Mouse (Mus musculus) embryo, embryonic 11 days (tissue): ENCODE measurements around the gene Ms4a8a.
A peak's percentile ranks its signal among the peaks of the same experiment; 100 is the strongest.
"Not testable (repeated sequence)": the region's sequence is repeated elsewhere in the genome, so short reads cannot be mapped to it uniquely, and the experiment has no call there.

Source experiments
- DNase-seq: peaks from one replicate; pipeline ENCODE4 v3.0.0-alpha.2; 2015

Gene Ms4a8a

DNA sequence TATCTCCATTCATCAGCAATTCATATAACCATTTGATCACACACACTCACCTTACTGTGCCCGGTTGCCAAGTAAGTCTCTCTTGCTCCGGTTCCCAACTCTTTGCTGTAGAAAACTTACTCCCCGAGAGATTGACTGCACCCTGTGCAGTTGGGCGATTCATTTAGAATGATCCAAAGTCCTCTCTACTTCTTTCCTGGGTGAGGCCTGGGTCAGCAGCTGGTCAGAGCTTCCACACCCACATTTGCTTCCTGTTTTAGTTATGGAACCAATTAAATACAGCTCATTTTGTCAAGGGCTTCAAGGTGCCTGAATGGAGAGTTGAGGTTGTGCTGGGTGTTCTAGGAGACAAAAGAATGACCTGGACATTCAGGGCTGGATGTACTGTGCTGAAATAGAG is at the start of gene Ms4a8a:
Gene Ms4a8a, minus strand, starts transcription at position 169 of the 400 bp plus-strand sequence.
- DNase-seq: no peak

DNA sequence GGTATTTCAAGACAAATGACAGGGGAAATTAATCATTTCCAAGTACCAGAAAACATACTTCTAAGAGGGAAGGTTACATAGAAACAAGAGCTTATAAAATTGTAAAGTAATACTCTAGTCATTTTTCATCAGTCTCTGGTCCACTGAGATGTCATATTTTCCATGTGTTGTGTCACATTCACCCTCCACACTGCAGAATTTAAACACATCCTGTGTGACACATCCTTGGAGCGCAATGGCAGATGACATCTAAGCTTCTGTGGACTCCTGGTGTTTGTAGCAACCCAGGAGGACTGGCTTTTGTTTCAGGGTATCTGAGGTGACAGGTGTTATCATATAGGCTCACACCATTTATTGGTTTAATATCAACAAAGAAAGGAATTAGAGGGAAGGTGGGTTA is 48.8 kb upstream of the Ms4a8a start:
- no peak for DNase-seq

DNA sequence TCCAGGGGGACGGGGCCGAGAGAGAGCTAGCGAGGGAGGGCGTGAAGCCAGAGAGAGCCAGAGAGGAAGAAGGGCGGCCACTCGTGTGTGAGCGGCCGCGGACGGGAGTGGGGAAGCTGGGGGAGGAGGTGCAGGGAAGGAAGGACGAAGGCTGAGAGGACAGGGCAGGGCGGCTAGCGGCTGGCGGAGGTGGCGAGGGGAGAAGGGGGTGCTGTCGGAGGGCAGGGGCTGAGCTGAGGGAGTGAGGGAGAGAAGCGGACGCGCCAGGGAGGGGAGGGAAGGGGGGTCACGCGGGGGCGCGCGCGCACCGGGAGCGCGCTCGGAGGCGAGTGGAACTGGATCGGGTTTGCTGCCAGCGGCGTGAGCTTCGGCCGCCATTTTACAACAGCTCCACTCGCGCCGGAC is 40.1 kb upstream of the Ms4a8a start:
- DNase-seq: peak; percentile 38

DNA sequence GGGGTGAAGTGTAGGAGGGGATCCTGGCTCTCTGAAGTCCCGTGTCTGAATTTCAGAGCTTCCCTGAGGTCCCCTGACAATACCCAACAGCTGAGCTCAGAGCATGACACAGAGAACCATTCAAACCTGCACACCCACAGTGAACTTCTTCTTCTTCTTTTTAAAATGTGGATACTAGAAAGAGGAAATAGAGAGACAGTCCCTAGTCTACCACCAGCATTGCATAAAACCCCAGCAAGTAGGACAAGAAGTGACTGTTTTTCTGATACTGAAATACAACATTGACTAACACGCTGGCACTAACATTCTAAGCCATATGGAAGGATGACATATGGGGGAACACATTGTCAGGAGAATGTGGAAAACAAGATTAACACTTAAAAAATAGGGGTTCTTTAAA is 38.4 kb upstream of the Ms4a8a start:
- no peak for DNase-seq

DNA sequence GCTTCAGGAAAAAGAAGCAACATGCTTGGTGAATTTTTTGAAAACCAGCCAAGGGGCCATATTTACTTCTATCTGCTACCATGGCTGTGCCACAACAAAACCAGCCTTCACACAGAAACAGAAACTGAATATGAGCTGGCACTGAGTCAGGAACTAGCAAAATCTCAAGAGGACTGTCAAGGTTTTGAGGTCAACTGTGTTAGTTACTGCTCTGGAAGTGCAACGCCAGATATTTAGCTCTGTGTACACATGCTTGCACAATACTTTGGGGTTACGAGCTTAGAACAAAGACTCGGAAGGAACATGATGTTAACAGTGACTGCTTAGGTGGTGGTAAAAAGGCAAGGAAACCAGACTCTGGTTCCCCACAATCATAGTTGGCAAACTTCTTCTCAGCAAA is 26.8 kb upstream of the Ms4a8a start:
- no peak for DNase-seq

- no peak for DNase-seq
Measured at GRCm38 (mm10) chr19:11101880-11102279, 21.0 kb upstream of the Ms4a8a start.

DNA sequence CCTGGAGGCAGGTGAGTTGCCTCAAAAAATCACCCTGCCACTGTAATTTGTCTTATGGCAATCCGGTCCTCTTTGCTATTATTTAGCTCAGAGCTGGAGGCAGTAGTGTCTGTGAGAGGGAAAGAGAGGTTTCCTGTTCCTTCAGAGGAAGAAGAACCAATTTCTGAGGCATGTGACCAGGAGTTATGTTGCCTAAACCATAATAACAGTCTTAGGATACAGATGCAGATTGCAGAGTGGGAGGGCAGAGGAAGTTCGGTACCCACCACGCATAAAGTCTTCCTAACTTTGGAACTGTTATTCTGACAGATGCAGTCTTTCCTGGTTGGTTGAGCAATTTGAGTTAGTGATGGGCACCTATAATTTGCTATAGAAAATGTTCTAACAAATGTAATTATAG is 17.5 kb upstream of the Ms4a8a start:
- DNase-seq: no peak

- DNase-seq: peak; percentile 28
Measured at GRCm38 (mm10) chr19:11092131-11092530, 11.2 kb upstream of the Ms4a8a start.

- no peak for DNase-seq
Measured at GRCm38 (mm10) chr19:11070364-11070763, 10.5 kb downstream of the Ms4a8a start.

DNA sequence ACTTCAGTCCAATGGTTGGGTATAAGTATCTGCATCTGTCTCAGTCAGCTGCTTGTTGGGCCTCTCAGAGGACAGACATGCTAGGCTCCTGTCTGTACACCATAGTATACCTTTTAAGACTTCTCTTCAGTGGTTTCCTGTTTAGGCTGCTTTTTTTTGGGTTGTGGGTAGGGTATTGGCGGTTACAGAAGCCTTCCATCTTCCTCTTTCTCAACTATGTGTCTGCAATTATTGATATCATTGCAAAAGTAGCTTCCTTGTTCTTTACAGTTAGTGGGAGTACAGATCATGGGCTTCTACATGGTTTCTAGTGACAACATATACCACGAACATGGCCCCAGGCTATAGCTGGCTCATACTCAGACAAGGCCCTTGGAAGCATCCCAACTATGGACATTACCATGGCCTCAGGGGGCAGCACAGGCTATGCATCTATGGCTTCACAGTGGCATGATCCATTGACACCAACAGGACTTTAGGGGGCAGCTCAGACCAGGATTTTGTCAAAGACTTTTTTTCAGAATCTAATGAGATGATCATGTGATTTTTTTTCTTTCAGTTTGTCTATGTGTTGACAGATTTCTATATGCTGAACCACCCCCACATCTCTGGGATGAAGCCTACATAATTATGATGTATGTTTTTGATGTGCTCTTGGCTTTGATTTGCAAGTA is 15.6 kb downstream of the Ms4a8a start:
- no peak for DNase-seq

GRCm38 (mm10) chr19:11060900-11061299 is 20.0 kb downstream of the Ms4a8a start:
- no peak for DNase-seq

GRCm38 (mm10) chr19:11059967-11060366 is 20.9 kb downstream of the Ms4a8a start:
- no peak for DNase-seq

DNA sequence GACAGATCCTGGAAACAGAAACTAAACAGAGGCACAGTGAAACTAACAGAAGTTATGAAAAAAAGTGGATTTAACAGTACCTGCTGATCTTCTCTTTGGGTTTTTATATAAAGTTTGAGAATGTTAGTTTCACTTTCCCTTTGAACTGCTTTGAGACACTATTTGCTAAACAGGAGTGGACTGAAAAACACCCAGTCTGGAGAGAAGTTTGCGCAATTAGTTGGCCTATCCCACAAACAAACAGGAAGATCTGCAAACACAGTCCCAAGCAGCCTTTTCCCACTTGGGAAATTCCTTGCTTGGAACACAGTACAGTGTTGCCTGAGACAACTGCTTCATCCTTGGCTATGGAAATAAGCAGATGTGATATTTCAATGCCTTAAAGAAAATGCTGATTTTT is 25.2 kb downstream of the Ms4a8a start:
- not testable (repeated sequence) for DNase-seq

GRCm38 (mm10) chr19:11053277-11053676 is 27.6 kb downstream of the Ms4a8a start:
- no peak for DNase-seq

DNA sequence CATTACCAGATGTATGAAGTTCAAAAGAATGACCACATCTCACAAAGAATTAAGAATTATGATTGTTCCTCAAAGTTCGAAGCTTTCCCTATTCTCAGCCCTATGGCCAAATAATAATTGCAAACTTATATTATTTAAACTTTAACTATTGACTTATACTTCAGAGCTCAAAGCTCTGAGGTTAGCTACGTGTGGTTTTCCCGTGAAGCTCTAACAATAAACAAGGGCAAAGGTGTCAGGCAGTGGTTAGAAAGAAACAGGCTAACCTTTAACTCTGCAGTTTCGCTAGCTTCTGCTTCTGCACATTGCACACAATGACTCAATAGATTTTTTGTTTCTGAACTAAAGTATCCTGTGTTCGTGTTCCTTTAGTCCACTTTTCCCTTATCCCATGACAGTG is 28.0 kb downstream of the Ms4a8a start:
- no peak for DNase-seq

GRCm38 (mm10) chr19:11050286-11050685 is 30.6 kb downstream of the Ms4a8a start:
- DNase-seq: no peak

DNA sequence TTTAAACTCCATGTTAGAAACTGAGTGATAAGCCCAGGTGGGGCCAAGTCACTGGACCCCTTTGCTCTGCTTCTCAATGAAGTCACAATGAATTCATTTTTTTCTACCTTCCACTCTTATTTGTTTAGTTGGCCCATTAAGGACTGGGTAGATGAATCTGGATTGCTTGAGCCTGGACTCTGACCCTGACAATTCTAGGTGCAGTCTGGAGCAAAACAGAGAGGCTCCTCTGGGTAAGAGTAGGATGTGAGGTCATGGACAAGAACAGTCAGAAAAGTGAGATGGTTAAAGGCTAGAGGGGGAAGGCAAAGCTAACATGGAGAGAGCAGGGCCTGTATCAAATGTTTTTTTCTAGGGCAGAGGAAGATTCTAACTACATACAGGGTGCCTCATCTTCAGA is 31.5 kb downstream of the Ms4a8a start:
- no peak for DNase-seq

GRCm38 (mm10) chr19:11048503-11048902 is 32.4 kb downstream of the Ms4a8a start:
- no peak for DNase-seq

DNA sequence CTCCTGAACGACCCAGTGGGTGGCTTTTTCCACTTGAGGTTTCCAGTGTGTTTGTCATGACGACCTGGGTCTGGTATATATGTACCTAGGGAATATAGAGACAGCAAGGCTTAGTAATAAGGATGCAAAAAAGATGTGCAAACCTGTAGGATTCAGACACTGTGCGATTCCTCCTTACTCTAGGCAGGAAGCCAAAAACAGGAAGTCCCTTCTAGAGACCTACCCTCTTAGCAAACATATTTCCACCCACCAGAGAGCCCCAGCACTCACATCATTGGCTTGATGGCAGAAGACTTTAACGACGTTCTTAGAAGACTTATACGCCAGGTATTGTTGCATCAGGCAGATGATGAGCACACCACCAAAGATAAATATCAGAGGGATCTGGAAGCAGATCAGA is 32.9 kb downstream of the Ms4a8a start:
- no peak for DNase-seq

GRCm38 (mm10) chr19:11044996-11045711 is 35.7 kb downstream of the Ms4a8a start:
- peak; percentile 87 for DNase-seq

DNA sequence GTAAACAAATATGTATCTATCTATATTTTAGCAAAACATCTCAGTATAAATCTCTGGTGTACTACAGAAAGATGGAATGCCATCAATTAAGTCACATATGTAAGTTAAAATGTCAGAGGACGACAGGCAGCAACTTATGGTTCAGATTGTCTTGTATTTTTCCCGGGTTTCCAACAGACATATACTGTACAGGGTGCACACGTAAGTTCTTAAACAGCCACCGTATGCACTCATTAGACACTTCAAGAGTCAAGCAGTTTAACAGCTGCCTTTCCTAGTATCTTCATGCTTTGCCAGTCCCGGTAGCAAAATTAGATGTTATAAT is 36.3 kb downstream of the Ms4a8a start:
- DNase-seq: no peak

DNA sequence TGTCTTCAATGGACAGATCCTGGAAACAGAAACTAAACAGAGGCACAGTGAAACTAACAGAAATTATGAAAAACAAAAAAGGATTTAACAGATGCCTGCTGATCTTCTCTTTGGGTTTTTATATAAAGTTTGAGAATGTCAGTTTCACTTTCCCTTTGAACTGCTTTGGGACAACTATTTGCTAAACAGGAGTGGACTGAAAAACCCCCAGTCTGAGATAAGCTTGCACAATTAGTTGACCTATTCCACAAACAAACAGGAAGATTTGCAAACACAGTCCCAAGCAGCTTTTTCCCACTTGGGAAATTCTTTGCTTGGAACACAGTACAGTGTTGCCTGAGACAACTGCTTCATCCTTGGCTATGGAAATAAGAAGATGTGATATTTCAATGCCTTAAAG is 43.3 kb downstream of the Ms4a8a start:
- DNase-seq: no peak

DNA sequence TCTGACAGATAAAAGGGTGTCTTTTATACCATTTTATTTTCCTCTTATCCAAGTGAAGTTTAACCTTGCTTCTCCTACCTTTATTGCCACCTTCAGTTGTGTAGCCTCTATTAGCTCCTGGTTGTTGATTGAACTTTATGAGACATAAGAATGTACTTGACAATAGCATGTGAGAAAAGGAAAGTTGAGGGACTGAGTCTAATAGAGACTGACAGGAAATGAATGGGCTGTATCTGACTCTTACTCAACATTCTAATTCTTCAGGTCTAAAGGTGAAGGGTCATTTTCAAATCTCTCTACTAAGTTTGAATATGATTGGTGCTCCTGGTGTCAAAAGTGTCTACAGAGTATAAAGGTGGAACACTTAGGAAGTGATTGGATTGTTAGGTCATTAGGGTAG is 58.5 kb downstream of the Ms4a8a start:
- DNase-seq: no peak

DNA sequence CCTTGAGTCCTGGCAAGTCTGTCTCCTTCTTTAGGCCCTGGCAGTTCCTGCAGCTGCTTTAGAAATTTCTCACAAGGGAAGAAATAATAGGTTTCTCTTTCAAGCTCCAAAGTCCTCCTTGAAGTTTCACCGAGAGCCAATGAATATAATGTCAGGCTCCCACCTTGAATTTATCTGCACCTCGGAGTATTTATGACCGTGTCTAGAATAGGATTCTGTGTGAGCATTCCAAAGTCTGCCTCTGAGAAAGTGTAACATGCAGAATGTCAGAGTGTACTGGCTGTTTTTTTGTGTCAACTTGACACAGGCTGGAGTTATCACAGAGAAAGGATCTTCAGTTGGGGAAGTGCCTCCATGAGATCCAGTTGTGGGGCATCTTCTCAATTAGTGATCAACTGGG is 63.0 kb downstream of the Ms4a8a start, which contains the start of gene Ms4a18:
Gene Ms4a18, minus strand, starts transcription at position 141 of the 400 bp plus-strand sequence.
- no peak for DNase-seq
